Mouse (Mus musculus) heart, embryonic 11.5 days (tissue): Measurements from ENCODE around the gene Prf1. TPM values are rescaled to one million over a fixed set of nuclear protein-coding genes. Genes with fewer than 3 reads are reported as not detected.

Source experiments
- ATAC-seq: fragments of 200-750 bp; cut with Nextera tagmentation; replicated peaks from 2 replicates; pipeline ENCODE4 v1.8.0; 2017; ENCODE audit warnings: moderate library complexity; ENCODE audit not compliant: insufficient number of reproducible peaks, low FRiP score, low TSS enrichment
- H3K27ac ChIP-seq: fragments of 300-500 bp; sonication (generic); 2 replicates; pipeline ENCODE4 v1.5.1; 2014; ENCODE audit warnings: mild to moderate bottlenecking, low read depth, low read length
- H3K27me3 ChIP-seq: fragments of 300-500 bp; sonication (generic); 2 replicates; pipeline ENCODE4 v1.6.1; 2014; ENCODE audit warnings: mild to moderate bottlenecking, low read length, mixed read lengths; ENCODE audit not compliant: control insufficient read depth, insufficient read depth
- H3K36me3 ChIP-seq: fragments of 300-500 bp; sonication (generic); 2 replicates; pipeline ENCODE4 v1.6.1; 2014; ENCODE audit warnings: mild to moderate bottlenecking, low read length, moderate library complexity, mixed read lengths; ENCODE audit not compliant: control insufficient read depth, insufficient read depth
- H3K4me1 ChIP-seq: fragments of 300-500 bp; sonication (generic); 2 replicates; pipeline ENCODE4 v1.6.1; 2014; ENCODE audit warnings: low read length; ENCODE audit not compliant: control insufficient read depth, insufficient read depth
- H3K4me2 ChIP-seq: fragments of 300-500 bp; sonication (generic); 2 replicates; pipeline ENCODE4 v1.6.1; 2014; ENCODE audit warnings: mild to moderate bottlenecking, moderate library complexity
- H3K4me3 ChIP-seq: fragments of 300-500 bp; sonication (generic); 2 replicates; pipeline ENCODE4 v1.5.1; 2014; ENCODE audit warnings: low read depth, low read length
- H3K9ac ChIP-seq: fragments of 300-500 bp; sonication (generic); 2 replicates; pipeline ENCODE4 v1.6.1; 2014; ENCODE audit warnings: mild to moderate bottlenecking, low read depth, low read length, moderate library complexity
- H3K9me3 ChIP-seq: fragments of 300-500 bp; sonication (generic); replicated peaks from 2 replicates; pipeline ENCODE4 v1.6.1; 2016; ENCODE audit warnings: low read length; ENCODE audit not compliant: control insufficient read depth
- WGBS: fragments of 180-500 bp; shearing (Covaris S2); extraction: QIAGEN DNeasy Blood & Tissue Kit; methylation state at CpG from one replicate; pipeline ENCODE4 v1.1.7; 2014; ENCODE audit not compliant: insufficient replicate concordance; 5-methylcytosine and 5-hydroxymethylcytosine counted together
- polyA plus RNA-seq: library from polyadenylated mRNA; unstranded; fragments of >200 nt; fragmentation: Nextera tagmentation; extraction: Ambion mirVana; gene quantifications from 2 replicates; pipeline ENCODE4 v1.2.1, GENCODE M21; 2014

Prf1 gene
- polyA plus RNA-seq, 1 experiment from 2014 or later = 0.10 TPM

DNA sequence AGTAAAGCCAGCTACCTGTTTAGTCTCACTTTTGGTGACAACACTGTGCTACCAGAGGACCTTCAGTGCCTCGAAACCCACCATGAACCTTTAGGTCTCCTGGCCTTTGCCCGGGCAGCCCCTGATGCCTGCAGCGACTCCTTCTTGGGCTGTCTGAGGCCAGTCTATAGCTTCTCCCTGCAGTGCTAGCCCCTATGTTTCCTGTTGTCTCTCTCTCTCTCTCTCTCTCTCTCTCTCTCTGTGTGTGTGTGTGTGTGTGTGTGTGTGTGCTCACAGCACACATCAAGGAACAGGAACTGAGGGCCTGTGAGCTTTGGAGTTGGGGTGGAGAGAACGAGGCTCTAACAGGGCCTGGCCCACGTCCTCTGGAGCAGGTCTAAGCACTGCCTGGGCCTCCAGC, 39.0 kb downstream of the Prf1 start:
- Histone ChIP-seq H3K4me2 (no peak overlapping the region), H3K4me1 (no peaks in the 10 kb centered on the region), H3K9ac (no peak overlapping the region), H3K4me3 (no peak overlapping the region), H3K27me3 (no peaks in the 10 kb centered on the region), H3K27ac (no peak overlapping the region), H3K9me3 (no peaks in the 10 kb centered on the region), H3K36me3 (peaks cover 9% of the 10 kb centered on the region; the same call in 1 of the 2 replicates)
- 70% methylated on average over 5 of the region's 5 CpGs for WGBS
- ATAC-seq = no peak

- H3K36me3 ChIP-seq = peaks cover 9% of the 10 kb centered on the region; the same call in 1 of the 2 replicates
- no peak for ATAC-seq
- peaks cover 6% of the 10 kb centered on the region; the same call in 1 of the 2 replicates for H3K27me3 ChIP-seq
- no peak overlapping the region for H3K27ac ChIP-seq
- no peak overlapping the region for H3K4me2 ChIP-seq
- H3K9me3 ChIP-seq = no peaks in the 10 kb centered on the region
- no peaks in the 10 kb centered on the region for H3K4me1 ChIP-seq
- H3K4me3 ChIP-seq = no peak overlapping the region
- WGBS = 78% methylated on average over 11 of the region's 11 CpGs
- H3K9ac ChIP-seq = no peak overlapping the region
These were observed 40.0 kb downstream of the Prf1 start for GRCm38 (mm10) chr10:61337665-61338064.

DNA sequence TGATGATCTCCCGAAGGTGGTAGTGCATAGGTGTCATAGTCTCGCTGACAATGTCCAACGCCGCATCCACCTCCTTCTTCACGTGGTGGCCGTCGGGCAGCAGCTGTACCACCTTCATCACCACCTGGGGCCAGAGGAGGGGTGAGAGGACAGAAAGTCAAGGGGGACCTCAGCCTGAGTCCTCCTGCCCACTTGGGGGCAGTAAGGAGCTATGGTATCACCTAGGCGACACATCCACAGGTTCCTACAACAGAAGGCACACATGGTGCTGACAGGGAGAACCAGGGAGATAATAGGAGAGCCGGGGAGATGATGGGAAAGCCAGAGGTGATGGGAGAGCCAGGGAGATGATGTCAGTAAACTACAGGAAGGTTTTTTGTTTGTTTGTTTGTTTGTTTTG, 41.6 kb downstream of the Prf1 start:
- no peak for ATAC-seq
- Histone ChIP-seq H3K4me1 (no peaks in the 10 kb centered on the region), H3K36me3 (peaks cover 3% of the 10 kb centered on the region; the same call in 1 of the 2 replicates), H3K4me3 (no peak overlapping the region), H3K27ac (no peak overlapping the region), H3K27me3 (peaks cover 15% of the 10 kb centered on the region; the same call in 1 of the 2 replicates), H3K9ac (no peak overlapping the region), H3K4me2 (no peak overlapping the region), H3K9me3 (no peaks in the 10 kb centered on the region)
- WGBS = 79% methylated on average over 9 of the region's 9 CpGs

GRCm38 (mm10) chr10:61340247-61340646, 42.6 kb downstream of the Prf1 start:
- 76% methylated on average over 9 of the region's 9 CpGs for WGBS
- Histone ChIP-seq H3K4me2 (no peak overlapping the region), H3K4me1 (peaks cover 5% of the 10 kb centered on the region), H3K9me3 (no peaks in the 10 kb centered on the region), H3K4me3 (no peak overlapping the region), H3K27ac (no peak overlapping the region), H3K27me3 (peaks cover 15% of the 10 kb centered on the region; the same call in 1 of the 2 replicates), H3K36me3 (peaks cover 3% of the 10 kb centered on the region; the same call in 1 of the 2 replicates), H3K9ac (no peak overlapping the region)
- ATAC-seq = no peak

GRCm38 (mm10) chr10:61341045-61341444, 43.4 kb downstream of the Prf1 start:
- 91% methylated on average over 5 of the region's 5 CpGs for WGBS
- H3K27ac ChIP-seq = no peak overlapping the region
- peaks cover 15% of the 10 kb centered on the region; the same call in 1 of the 2 replicates for H3K27me3 ChIP-seq
- H3K9me3 ChIP-seq = no peaks in the 10 kb centered on the region
- H3K9ac ChIP-seq = no peak overlapping the region
- ATAC-seq = no peak
- H3K4me2 ChIP-seq = no peak overlapping the region
- H3K36me3 ChIP-seq = peaks cover 3% of the 10 kb centered on the region; the same call in 1 of the 2 replicates
- H3K4me1 ChIP-seq = peaks cover 13% of the 10 kb centered on the region
- no peak overlapping the region for H3K4me3 ChIP-seq

DNA sequence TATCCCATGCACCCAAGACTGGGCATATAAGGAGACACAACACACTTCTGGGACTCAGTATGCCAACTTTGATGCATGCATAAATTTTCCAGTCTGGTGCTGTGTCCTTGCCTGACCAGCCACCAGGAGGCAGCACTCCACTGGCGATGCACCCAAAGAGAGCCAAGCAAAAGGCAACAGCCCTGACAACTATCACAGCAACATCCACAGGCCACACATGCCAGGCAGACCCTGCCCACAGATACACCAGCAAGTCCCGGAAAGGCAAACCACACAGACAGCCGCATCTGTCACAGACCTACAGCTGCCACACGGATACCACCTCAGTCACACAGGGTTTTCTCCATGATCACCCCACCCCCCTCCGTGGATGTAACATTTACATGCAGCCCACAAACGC, 43.9 kb downstream of the Prf1 start:
- Histone ChIP-seq H3K4me1 (peaks cover 16% of the 10 kb centered on the region), H3K9ac (no peak overlapping the region), H3K4me2 (no peak overlapping the region), H3K4me3 (no peak overlapping the region), H3K36me3 (peaks cover 3% of the 10 kb centered on the region; the same call in 1 of the 2 replicates), H3K27me3 (peaks cover 15% of the 10 kb centered on the region; the same call in 1 of the 2 replicates), H3K9me3 (no peaks in the 10 kb centered on the region), H3K27ac (no peak overlapping the region)
- no peak for ATAC-seq
- 70% methylated on average over 6 of the region's 6 CpGs for WGBS

GRCm38 (mm10) chr10:61342750-61343149, 45.1 kb downstream of the Prf1 start:
- Histone ChIP-seq H3K27ac (no peak overlapping the region), H3K4me2 (no peak overlapping the region), H3K36me3 (peaks cover 3% of the 10 kb centered on the region; the same call in 1 of the 2 replicates), H3K9me3 (no peaks in the 10 kb centered on the region), H3K4me1 (peaks cover 25% of the 10 kb centered on the region), H3K27me3 (peaks cover 20% of the 10 kb centered on the region; the same call in 1 of the 2 replicates), H3K9ac (no peak overlapping the region), H3K4me3 (no peak overlapping the region)
- ATAC-seq = no peak
- WGBS = 89% methylated on average over 13 of the region's 13 CpGs

DNA sequence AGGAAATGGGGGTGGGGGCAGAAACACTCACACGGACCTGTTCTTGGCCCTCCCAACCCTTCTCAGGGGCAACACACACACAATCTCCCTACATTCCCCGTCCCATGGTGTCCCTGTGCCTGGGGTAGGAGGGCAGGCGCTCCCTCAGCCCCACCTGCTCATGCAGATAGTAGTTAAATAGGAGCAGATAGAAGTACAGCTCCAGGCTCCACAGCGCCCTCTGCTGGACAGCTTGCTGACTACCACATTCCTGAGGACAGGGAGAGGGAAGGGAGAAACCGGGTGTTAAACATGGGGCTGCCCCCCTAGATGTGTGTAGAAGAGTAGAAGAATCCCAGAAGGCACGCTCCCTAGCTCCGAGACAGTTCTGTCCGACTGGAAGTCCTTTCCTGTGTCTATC, 46.3 kb downstream of the Prf1 start:
- no peak overlapping the region for H3K9ac ChIP-seq
- WGBS = 64% methylated on average over 8 of the region's 8 CpGs
- ATAC-seq = no peak

DNA sequence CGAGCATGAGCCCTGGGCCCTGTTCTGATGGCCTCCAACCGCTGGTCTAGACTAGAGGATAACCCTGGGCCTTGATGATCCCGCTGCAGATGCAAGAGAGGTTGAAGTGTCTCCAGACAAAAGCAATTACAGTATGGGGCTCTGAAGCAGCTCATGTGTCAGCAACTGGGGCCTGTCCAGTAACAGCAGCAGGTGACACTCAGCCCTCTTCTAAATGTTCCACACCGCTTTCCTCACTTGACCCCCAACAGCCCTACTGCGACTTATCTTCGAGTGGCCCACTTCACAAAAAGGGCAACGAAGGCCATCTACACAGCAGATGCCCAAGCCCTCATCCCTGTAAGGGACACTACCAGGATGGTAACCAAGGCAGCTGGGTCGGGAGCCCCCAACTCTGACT, 47.5 kb downstream of the Prf1 start:
- no peak overlapping the region for H3K4me3 ChIP-seq
- H3K9me3 ChIP-seq = no peaks in the 10 kb centered on the region; the same call in 1 of the 2 replicates
- H3K27me3 ChIP-seq = peaks cover 29% of the 10 kb centered on the region
- H3K4me2 ChIP-seq = no peak overlapping the region
- H3K27ac ChIP-seq = no peak overlapping the region
- 41% methylated on average over 8 of the region's 8 CpGs for WGBS
- H3K4me1 ChIP-seq = peaks cover 25% of the 10 kb centered on the region
- peaks cover 22% of the 10 kb centered on the region for H3K36me3 ChIP-seq
- no peak overlapping the region for H3K9ac ChIP-seq
- 0 out of 2 replicates have a peak, but pooled peaks have one; percentile 11 for ATAC-seq

More for the DNA sequence above, 46.3 kb downstream of the Prf1 start:
- H3K9me3 ChIP-seq = no peaks in the 10 kb centered on the region
- peaks cover 9% of the 10 kb centered on the region for H3K36me3 ChIP-seq
- H3K4me3 ChIP-seq = no peak overlapping the region
- peaks cover 25% of the 10 kb centered on the region for H3K4me1 ChIP-seq
- no peak overlapping the region for H3K4me2 ChIP-seq
- peaks cover 27% of the 10 kb centered on the region for H3K27me3 ChIP-seq
- no peak overlapping the region for H3K27ac ChIP-seq
